Comparison of ENCODE assay signal across 12 mouse cellular contexts in the genomic region with DNA sequence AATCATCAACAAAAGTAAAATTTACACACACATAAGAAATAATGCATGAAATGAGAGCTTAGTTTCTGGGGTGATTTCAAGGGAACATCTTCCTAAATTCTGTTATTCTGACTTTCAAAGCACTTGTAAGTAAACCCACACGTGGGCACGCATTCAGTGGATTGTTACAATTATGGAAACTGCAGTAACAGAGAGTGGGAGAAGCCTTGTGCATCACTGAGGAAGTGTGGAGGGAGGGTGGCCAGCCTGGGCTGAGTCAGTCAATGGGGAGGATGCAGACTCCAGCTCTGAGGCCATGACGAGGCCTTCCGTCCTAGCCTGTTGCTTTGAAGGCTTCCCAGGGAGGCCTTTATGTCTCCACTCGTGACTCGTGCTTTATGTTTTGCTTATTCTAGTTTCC.
DNase-seq lines count a peak whose midpoint lies in the region; ATAC-seq lines count a peak whose summit lies in the region.
"Had no signal": no experiment of that assay in that cellular context is flagged by ENCODE, and none has a peak within 500 bp of the region (broad histone marks: within the 10 kb centered on the region; RNA-seq: fewer than 3 reads in every experiment).

No protein-coding gene starts in this region.

- peaks cover 7% of the 10 kb centered on the region; the same call in 1 of the 2 replicates for H3K27me3 ChIP-seq in kidney, embryonic 14.5 days (ENCODE audit: control insufficient read depth, insufficient read depth, low read length)
- H3K27me3 ChIP-seq in megakaryocyte, embryonic 14.5 days (replicated peaks), result peaks cover 7% of the 10 kb centered on the region
- H3K27me3 ChIP-seq in liver, embryonic 12.5 days (replicated peaks), result no peaks in the 10 kb centered on the region

- peaks cover 39% of the 10 kb centered on the region for H3K4me1 ChIP-seq in kidney, embryonic 14.5 days (ENCODE audit: control insufficient read depth, insufficient read depth, low read length)
- peaks cover 45% of the 10 kb centered on the region for H3K4me1 ChIP-seq in megakaryocyte, embryonic 14.5 days
- H3K4me1 ChIP-seq in liver, embryonic 12.5 days, result peaks cover 59% of the 10 kb centered on the region

- H3K4me3 ChIP-seq in kidney, embryonic 14.5 days (ENCODE audit: low read length), result no peak overlapping the region
- H3K4me3 ChIP-seq in megakaryocyte, embryonic 14.5 days (replicated peaks), result peak overlapping the region; percentile 40
- no peak overlapping the region for H3K4me3 ChIP-seq in liver, embryonic 12.5 days
- H3K4me3 ChIP-seq: forebrain, embryonic 12.5 days had no signal

- no peak for ATAC-seq in kidney, embryonic 14.5 days (ENCODE audit: low FRiP score, low TSS enrichment)
- no peak for ATAC-seq in megakaryocyte, adult 5-6 weeks (ENCODE audit: poor library complexity, severe bottlenecking)
- ATAC-seq in liver, embryonic 12.5 days, result no peak
- ATAC-seq: hindbrain, postnatal 0 days had no signal

- H3K27ac ChIP-seq in kidney, embryonic 14.5 days (ENCODE audit: low read depth, low read length), result peak overlapping the region; percentile 43; the same call in 1 of the 2 replicates
- no peak overlapping the region for H3K27ac ChIP-seq in liver, embryonic 12.5 days
- H3K27ac ChIP-seq: forebrain, embryonic 12.5 days; hindbrain, postnatal 0 days had no signal

- H3K4me2 ChIP-seq in kidney, embryonic 14.5 days (replicated peaks; ENCODE audit: low read depth, low read length), result no peak overlapping the region
- no peak overlapping the region for H3K4me2 ChIP-seq in liver, embryonic 12.5 days
- H3K4me2 ChIP-seq: forebrain, embryonic 12.5 days; heart, embryonic 11.5 days had no signal

- 54% methylated on average over 6 of the region's 6 CpGs for WGBS in kidney, embryonic 14.5 days
- 66% methylated on average over 6 of the region's 6 CpGs for WGBS in liver, embryonic 12.5 days (ENCODE audit: insufficient replicate concordance)

- no peaks in the 10 kb centered on the region for H3K9me3 ChIP-seq in kidney, embryonic 14.5 days (ENCODE audit: control insufficient read depth, low read length)
- H3K9me3 ChIP-seq in megakaryocyte, embryonic 14.5 days, result no peaks in the 10 kb centered on the region
- no peaks in the 10 kb centered on the region for H3K9me3 ChIP-seq in liver, embryonic 12.5 days (replicated peaks)
- H3K9me3 ChIP-seq: forebrain, embryonic 12.5 days had no signal

- H3K9ac ChIP-seq in kidney, embryonic 14.5 days (ENCODE audit: low read depth, low read length), result no peak overlapping the region
- no peak overlapping the region for H3K9ac ChIP-seq in liver, embryonic 12.5 days
- H3K9ac ChIP-seq: forebrain, embryonic 12.5 days had no signal

- H3K36me3 ChIP-seq in kidney, embryonic 14.5 days (ENCODE audit: control insufficient read depth, insufficient read depth, low read length), result no peaks in the 10 kb centered on the region
- H3K36me3 ChIP-seq in megakaryocyte, embryonic 14.5 days (replicated peaks; ENCODE audit: low read length), result no peaks in the 10 kb centered on the region
- no peaks in the 10 kb centered on the region for H3K36me3 ChIP-seq in liver, embryonic 12.5 days
- H3K36me3 ChIP-seq: forebrain, embryonic 12.5 days had no signal

- no peak for DNase-seq in kidney, postnatal 14 days
- DNase-seq in frontal cortex, postnatal 10 days (ENCODE audit: low spot score in 2 of 2), result peak; percentile 11
- DNase-seq in right cerebral cortex, postnatal 10 days (ENCODE audit: low spot score in 2 of 2), result peak; percentile 47 to 52
- no peak for DNase-seq in cerebellum, postnatal 10 days
- DNase-seq: cerebellum, adult 18-20 months had no signal

Comparison
In these comparisons a context has a peak if more than half of its experiments do, and no peak if none do; other contexts are left out.
1. DNase-seq: peak in frontal cortex, postnatal 10 days (2 of 2) and right cerebral cortex, postnatal 10 days (2 of 2); none in kidney, postnatal 14 days (single experiment) and cerebellum, postnatal 10 days (0 of 2).